Mouse (Mus musculus) MEL-GATA-1-ER (cell line): ENCODE results near the gene Sipa1.

ENCODE experiments used
- DNase-seq: peaks from one replicate; pipeline ENCODE4 v3.0.0-alpha.2; 2012; ENCODE audit warnings: low read depth; ENCODE audit errors: extremely low read depth

Gene Sipa1

GRCm38 (mm10) chr19:5607705-5608410 lies 55.6 kb downstream of the Sipa1 start:
- DNase-seq, result no peak

- no peak for DNase-seq
Observed at GRCm38 (mm10) chr19:5606196-5606595, 57.3 kb downstream of the Sipa1 start.

GRCm38 (mm10) chr19:5605126-5605525 lies 58.4 kb downstream of the Sipa1 start:
- DNase-seq, result no peak

- no peak for DNase-seq
Observed at GRCm38 (mm10) chr19:5603664-5604063, 59.8 kb downstream of the Sipa1 start.

GRCm38 (mm10) chr19:5601752-5602541 lies 61.6 kb downstream of the Sipa1 start, which contains the start of gene Rnaseh2c:
TSS of gene Rnaseh2c (plus strand) at chr19:5601873.
- peak; percentile 72 for DNase-seq
